Mouse (Mus musculus) MEL (cell line): ENCODE data around the gene Gm10840. TPM values are rescaled to one million over a fixed set of nuclear protein-coding genes. Genes with fewer than 3 reads are reported as not detected.
A peak's percentile ranks its signal among the peaks of the same experiment; 100 is the strongest.

ENCODE experiments used
- DNase-seq: peaks from one replicate; pipeline ENCODE4 v3.0.0; 2011; ENCODE audit warnings: low read depth, low spot score
- H3K27ac ChIP-seq: 2 replicates; pipeline ENCODE4 v1.5.1; 2012; ENCODE audit warnings: low read depth, mild to moderate bottlenecking, control low read depth, low read length, moderate library complexity; ENCODE audit not compliant: control insufficient read depth
- H3K27me3 ChIP-seq, 2 experiments: fragments of 150-350 bp in 1 of 2; sonication (generic) in 1 of 2; 2 replicates each; pipeline ENCODE4 v1.6.1; 2012; ENCODE audit warnings: low read length in 2 of 2, mild to moderate bottlenecking in 2 of 2, improper control_type of control experiment in 1 of 2, moderate library complexity in 1 of 2; ENCODE audit not compliant: insufficient read depth in 2 of 2, control insufficient read depth in 1 of 2
- H3K36me3 ChIP-seq, 2 experiments: 2 replicates each; pipeline ENCODE4 v1.6.1; 2012 to 2014; ENCODE audit warnings: low read length in 2 of 2, improper control_type of control experiment in 1 of 2, inconsistent platforms in 1 of 2, mild to moderate bottlenecking in 1 of 2; ENCODE audit not compliant: insufficient read depth in 2 of 2, control insufficient read depth in 1 of 2
- H3K4me1 ChIP-seq, 2 experiments: fragments of 150-350 bp in 1 of 2; sonication (generic) in 1 of 2; 2 replicates each; pipeline ENCODE4 v1.6.1; 2012; ENCODE audit warnings: low read length in 2 of 2, improper control_type of control experiment in 1 of 2, mild to moderate bottlenecking in 1 of 2; ENCODE audit not compliant: insufficient read depth in 2 of 2, control insufficient read depth in 1 of 2
- H3K4me3 ChIP-seq, 2 experiments: fragments of 150-350 bp in 1 of 2; sonication (generic) in 1 of 2; 2 replicates each; pipeline ENCODE4 v1.5.1; 2012; ENCODE audit warnings: low read depth in 2 of 2, low read length in 2 of 2, mild to moderate bottlenecking in 2 of 2, moderate library complexity in 2 of 2, control low read depth in 1 of 2, improper control_type of control experiment in 1 of 2; ENCODE audit not compliant: control insufficient read depth in 1 of 2, insufficient read depth in 1 of 2
- H3K79me2 ChIP-seq: 2 replicates; pipeline ENCODE4 v1.6.1; 2012; ENCODE audit warnings: mild to moderate bottlenecking, low read length, moderate library complexity; ENCODE audit not compliant: control insufficient read depth, poor library complexity, insufficient read depth
- H3K9ac ChIP-seq: 2 replicates; pipeline ENCODE4 v1.6.1; 2012; ENCODE audit warnings: low read depth, mild to moderate bottlenecking, control low read depth, low read length, moderate library complexity; ENCODE audit not compliant: control insufficient read depth, poor library complexity, severe bottlenecking
- H3K9me3 ChIP-seq: fragments of 150-350 bp; sonication (generic); replicated peaks from 2 replicates; pipeline ENCODE4 v1.6.1; 2012; ENCODE audit warnings: mild to moderate bottlenecking, low read length, improper control_type of control experiment, moderate library complexity; ENCODE audit not compliant: insufficient read depth
- BHLHE40 ChIP-seq: IDR thresholded peaks from 2 replicates; pipeline ENCODE4 v1.6.1; 2012; ENCODE audit warnings: low read depth, mild to moderate bottlenecking, inconsistent platforms, low read length, improper control_type of control experiment, borderline replicate concordance
- CTCF ChIP-seq, 3 experiments: IDR thresholded peaks in 2 of 3; conservative IDR thresholded peaks in 1 of 3; 2 replicates each; pipeline ENCODE4 v1.5.1; 2011 to 2012; ENCODE audit warnings: low read length in 3 of 3, low read depth in 2 of 3, mild to moderate bottlenecking in 2 of 3, improper control_type of control experiment in 1 of 3, inconsistent platforms in 1 of 3, mixed read lengths in 1 of 3, moderate library complexity in 1 of 3; ENCODE audit not compliant: control insufficient read depth in 1 of 3, insufficient read depth in 1 of 3, poor library complexity in 1 of 3, severe bottlenecking in 1 of 3
- ELF1 ChIP-seq: IDR thresholded peaks from 2 replicates; pipeline ENCODE4 v1.6.1; 2014; ENCODE audit warnings: low read depth, mild to moderate bottlenecking, inconsistent platforms, low read length, improper control_type of control experiment, moderate library complexity
- EP300 ChIP-seq, 2 experiments: IDR thresholded peaks; 2 replicates each; pipeline ENCODE4 v1.6.1; 2011; ENCODE audit warnings: improper control_type of control experiment in 2 of 2, low read length in 2 of 2, low read depth in 1 of 2, mild to moderate bottlenecking in 1 of 2
- ETS1 ChIP-seq: IDR thresholded peaks from 2 replicates; pipeline ENCODE4 v1.6.1; 2012; ENCODE audit warnings: low read depth, mild to moderate bottlenecking, inconsistent platforms, low read length, improper control_type of control experiment, moderate library complexity
- HCFC1 ChIP-seq: IDR thresholded peaks from 2 replicates; pipeline ENCODE4 v1.6.1; 2012; ENCODE audit warnings: low read depth, mild to moderate bottlenecking, inconsistent platforms, low read length, improper control_type of control experiment, moderate library complexity
- KAT2A ChIP-seq: conservative IDR thresholded peaks from 2 replicates; pipeline ENCODE4 v1.6.1; 2012; ENCODE audit warnings: low read depth, low read length, improper control_type of control experiment, inconsistent platforms
- MAFK ChIP-seq: IDR thresholded peaks from 2 replicates; pipeline ENCODE4 v1.6.1; 2011; ENCODE audit warnings: low read depth, mild to moderate bottlenecking, low read length, improper control_type of control experiment, borderline replicate concordance
- MAX ChIP-seq: IDR thresholded peaks from 2 replicates; pipeline ENCODE4 v1.6.1; 2011; ENCODE audit warnings: low read length, improper control_type of control experiment
- MEF2A ChIP-seq: IDR thresholded peaks from 2 replicates; pipeline ENCODE4 v1.6.1; 2014; ENCODE audit warnings: low read depth, mild to moderate bottlenecking, inconsistent platforms, low read length, improper control_type of control experiment; ENCODE audit not compliant: poor library complexity, insufficient replicate concordance, severe bottlenecking; ENCODE audit errors: extremely low read depth
- MXI1 ChIP-seq: IDR thresholded peaks from 2 replicates; pipeline ENCODE4 v1.6.1; 2011; ENCODE audit warnings: mild to moderate bottlenecking, low read depth, low read length, improper control_type of control experiment
- MYB ChIP-seq: IDR thresholded peaks from 2 replicates; pipeline ENCODE4 v1.6.1; 2011; ENCODE audit warnings: mild to moderate bottlenecking, low read depth, low read length, improper control_type of control experiment
- NELFE ChIP-seq: IDR thresholded peaks from 2 replicates; pipeline ENCODE4 v1.6.1; 2011; ENCODE audit warnings: low read depth, low read length, improper control_type of control experiment
- POLR2A ChIP-seq, 2 experiments: IDR thresholded peaks; 2 replicates each; pipeline ENCODE4 v1.6.1; 2011 to 2012; ENCODE audit warnings: low read length in 2 of 2, mild to moderate bottlenecking in 2 of 2, control low read depth in 1 of 2, improper control_type of control experiment in 1 of 2, low read depth in 1 of 2, moderate library complexity in 1 of 2; ENCODE audit not compliant: control insufficient read depth in 1 of 2, insufficient read depth in 1 of 2, poor library complexity in 1 of 2
- POLR2AphosphoS2 ChIP-seq: IDR thresholded peaks from 2 replicates; pipeline ENCODE4 v1.6.1; 2011; ENCODE audit warnings: low read length, improper control_type of control experiment
- RCOR1 ChIP-seq: IDR thresholded peaks from 2 replicates; pipeline ENCODE4 v1.6.1; 2012; ENCODE audit warnings: low read depth, mild to moderate bottlenecking, inconsistent platforms, low read length, improper control_type of control experiment
- SMC3 ChIP-seq: IDR thresholded peaks from 2 replicates; pipeline ENCODE4 v1.6.1; 2011; ENCODE audit warnings: low read depth, low read length, improper control_type of control experiment
- TAL1 ChIP-seq: IDR thresholded peaks from 2 replicates; pipeline ENCODE4 v1.6.1; 2012; ENCODE audit warnings: mild to moderate bottlenecking, inconsistent platforms, low read length, moderate library complexity, mixed read lengths
- TCF12 ChIP-seq: IDR thresholded peaks from 2 replicates; pipeline ENCODE4 v1.6.1; 2014; ENCODE audit warnings: low read depth, mild to moderate bottlenecking, inconsistent platforms, low read length, improper control_type of control experiment, moderate library complexity
- USF2 ChIP-seq, 2 experiments: IDR thresholded peaks; 2 replicates each; pipeline ENCODE4 v1.6.1; 2011 to 2012; ENCODE audit warnings: improper control_type of control experiment in 2 of 2, low read length in 2 of 2, borderline replicate concordance in 1 of 2, inconsistent platforms in 1 of 2, low read depth in 1 of 2, mild to moderate bottlenecking in 1 of 2; ENCODE audit not compliant: insufficient read depth in 1 of 2
- ZKSCAN1 ChIP-seq: IDR thresholded peaks from 2 replicates; pipeline ENCODE4 v1.6.1; 2012; ENCODE audit warnings: low read depth, mild to moderate bottlenecking, inconsistent platforms, low read length, improper control_type of control experiment, moderate library complexity
- ZMIZ1 ChIP-seq: IDR thresholded peaks from 2 replicates; pipeline ENCODE4 v1.6.1; 2012; ENCODE audit warnings: low read depth, mild to moderate bottlenecking, inconsistent platforms, low read length, improper control_type of control experiment, moderate library complexity
- polyA plus RNA-seq, 2 experiments: library from polyadenylated mRNA; stranded (reverse) in 1 of 2; unstranded in 1 of 2; fragments of >175 nt in 1 of 2; fragments of >200 nt in 1 of 2; gene quantifications; 2 replicates each; pipeline versions ENCODE4 v1.2.1 to v1.2.4; 2012; ENCODE audit warnings: low replicate concordance in 2 of 2, low read depth in 1 of 2; ENCODE audit not compliant: insufficient read length in 2 of 2, insufficient read depth in 1 of 2, missing spikeins in 1 of 2
- total RNA-seq: library from RNA; depleted of rRNA; stranded (reverse); fragments of 300-350 nt; gene quantifications from 2 replicates; pipeline ENCODE4 v1.2.3, GENCODE M21; 2012; rRNA removed

The Gm10840 gene
- total and polyA plus RNA-seq, 3 experiments = not detected

DNA sequence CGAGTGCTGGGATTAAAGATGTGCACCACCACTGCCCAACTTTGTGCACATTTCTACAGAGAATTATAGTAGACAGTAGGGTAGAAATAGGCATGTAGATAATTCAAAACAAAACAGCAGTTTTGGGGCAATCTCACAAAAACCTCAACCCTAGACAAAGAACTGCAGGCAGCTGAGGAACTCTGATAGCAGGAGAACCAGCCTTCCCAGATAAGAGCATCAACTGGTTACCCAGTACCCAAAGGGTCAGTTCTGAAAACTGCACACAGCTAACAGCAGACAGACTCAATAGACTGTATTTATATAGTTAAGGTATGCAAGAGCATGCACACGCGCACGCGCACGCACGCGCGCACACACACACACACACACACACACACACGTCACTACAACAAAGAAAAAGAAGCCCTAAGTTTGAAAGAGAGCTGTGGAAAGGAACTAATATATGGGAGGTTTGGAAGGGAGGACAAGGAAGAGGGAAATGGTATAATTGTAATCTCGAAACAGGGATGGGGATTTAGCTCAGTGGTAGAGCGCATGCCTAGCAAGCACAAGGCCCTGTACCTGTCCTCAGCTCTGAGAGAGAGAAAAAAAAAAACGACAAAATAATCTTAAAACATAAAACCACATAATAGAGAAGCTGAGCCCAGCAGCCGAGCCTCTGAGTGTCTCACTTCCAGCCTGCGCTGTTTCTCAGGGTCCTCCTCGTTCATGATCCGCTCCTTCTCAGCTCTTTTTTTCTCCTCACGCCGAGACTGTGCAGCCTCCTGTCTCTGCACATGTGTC, 40.9 kb downstream of the Gm10840 start (continued):
- TF ChIP-seq BHLHE40 (peak; percentile 84), MXI1 (peak; percentile 83), TAL1 (peak; percentile 91), TCF12 (peak; percentile 96), EP300 (IDR thresholded peaks at IDR 0.05; ENCODE audit: low read depth in 1 of 2, low read length in 2 of 2) (peak; percentile 96 to 97)
- TF ChIP-seq, all 39 proteins: peak for 23

DNA sequence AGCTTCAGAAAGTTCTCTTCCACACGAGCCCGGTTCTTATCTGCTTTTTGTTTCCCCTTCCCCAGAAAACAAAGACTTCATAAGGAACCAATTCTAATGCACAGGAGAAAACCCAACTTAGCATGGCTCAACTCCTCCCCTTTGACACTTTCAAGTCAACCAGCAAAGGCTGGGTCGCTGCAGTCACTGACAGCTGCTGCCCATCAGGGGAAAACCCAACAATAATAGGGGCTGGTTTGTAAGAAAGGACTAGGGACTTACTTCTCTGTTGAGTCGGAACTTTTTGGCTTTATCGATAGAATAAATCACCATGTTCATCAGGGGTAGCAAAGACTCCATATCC, 41.4 kb downstream of the Gm10840 start, which contains the start of gene Strada:
Strada (minus strand) TSS at position 46 of the 343 bp plus-strand sequence.
- Histone ChIP-seq H3K27me3 (no peaks in the 10 kb centered on the region), H3K27ac (peak within 1 kb of the TSS; percentile 63), H3K4me1 (peaks cover 32 to 35% of the 10 kb centered on the region in 2 experiments), H3K79me2 (no peaks in the 10 kb centered on the region), H3K9ac (peak within 1 kb of the TSS; percentile 11; the same call in 1 of the 2 replicates), H3K36me3 (peaks cover 33 to 47% of the 10 kb centered on the region in 2 experiments), H3K9me3 (no peaks in the 10 kb centered on the region), H3K4me3 (no peak within 1 kb of the TSS)
- no peak for TF ChIP-seq SMC3
- TF ChIP-seq ETS1 = no peak
- no peak for TF ChIP-seq NELFE
- TF ChIP-seq ZKSCAN1 = no peak
- TF ChIP-seq MAFK = no peak
- TF ChIP-seq KAT2A = no peak
- no peak for TF ChIP-seq ELF1
- no peak for TF ChIP-seq ZMIZ1
- TF ChIP-seq MAX = no peak
- TF ChIP-seq POLR2AphosphoS2 = no peak
- TF ChIP-seq MYB = no peak
- TF ChIP-seq CTCF (IDR thresholded peaks at IDR 0.05 in 2 of 3, conservative IDR thresholded peaks at IDR 0.05 in 1 of 3; ENCODE audit: control insufficient read depth in 1 of 3, insufficient read depth in 1 of 3, low read depth in 2 of 3, low read length in 3 of 3, poor library complexity in 1 of 3, severe bottlenecking in 1 of 3) = no peak
- no peak for TF ChIP-seq RCOR1
- no peak for TF ChIP-seq TCF12
- TF ChIP-seq MXI1 = no peak
- no peak for TF ChIP-seq HCFC1
- TF ChIP-seq POLR2A (IDR thresholded peaks at IDR 0.05; ENCODE audit: control insufficient read depth in 1 of 2, insufficient read depth in 1 of 2, low read depth in 1 of 2, low read length in 2 of 2, poor library complexity in 1 of 2) = no peak
- TF ChIP-seq MEF2A = no peak
- TF ChIP-seq EP300 (IDR thresholded peaks at IDR 0.05; ENCODE audit: low read depth in 1 of 2, low read length in 2 of 2) = no peak
- no peak for TF ChIP-seq USF2 (IDR thresholded peaks at IDR 0.05; ENCODE audit: borderline replicate concordance in 1 of 2, insufficient read depth in 1 of 2, low read depth in 1 of 2, low read length in 2 of 2)
- DNase-seq = no peak

Other genes starting within 250 kb of the Gm10840 start
- gene Cyb561, start 207.5 kb upstream of the Gm10840 start, total RNA-seq = 24.8 and 32.8 TPM in 2 replicates
- gene Cyb561, start 207.5 kb upstream of the Gm10840 start, polyA plus RNA-seq = 10 to 100 TPM in 1 of 2 experiments, not detected in 1; 43.9 TPM
- not detected in 2 replicates for gene Ace, start 192.9 kb upstream of the Gm10840 start, total RNA-seq
- gene Ace, start 192.9 kb upstream of the Gm10840 start, polyA plus RNA-seq = not detected
- not detected in 2 replicates for gene Ace3, start 166.2 kb upstream of the Gm10840 start, total RNA-seq
- not detected for gene Ace3, start 166.2 kb upstream of the Gm10840 start, polyA plus RNA-seq
- gene Kcnh6, start 152.7 kb upstream of the Gm10840 start, total RNA-seq = 0.04 TPM in 1 of 2 replicates, not detected in the other
- gene Kcnh6, start 152.7 kb upstream of the Gm10840 start, polyA plus RNA-seq = under 1 TPM in 1 of 2 experiments, not detected in 1; 0.07 TPM
- gene Dcaf7, start 124.0 kb upstream of the Gm10840 start, total RNA-seq = 77.4 and 86.9 TPM in 2 replicates
- 10 to 100 TPM; 65.5 to 88.2 TPM for gene Dcaf7, start 124.0 kb upstream of the Gm10840 start, polyA plus RNA-seq
- gene Taco1, start 94.8 kb upstream of the Gm10840 start, total RNA-seq = 33.3 and 35.0 TPM in 2 replicates
- 10 to 100 TPM in 1 of 2 experiments, not detected in 1; 33.1 TPM for gene Taco1, start 94.8 kb upstream of the Gm10840 start, polyA plus RNA-seq
- 10.5 and 14.6 TPM in 2 replicates for gene Map3k3, start 76.2 kb upstream of the Gm10840 start, total RNA-seq
- gene Map3k3, start 76.2 kb upstream of the Gm10840 start, polyA plus RNA-seq = 10 to 100 TPM in 1 of 2 experiments, not detected in 1; 14.3 TPM
- 58.6 and 103 TPM in 2 replicates for gene Limd2, start within 50 bp of the Gm10840 start, total RNA-seq
- gene Limd2, start within 50 bp of the Gm10840 start, polyA plus RNA-seq = 100 to 1,000 TPM in 1 of 2 experiments, not detected in 1; 201 TPM
- gene Strada, start 41.3 kb downstream of the Gm10840 start, total RNA-seq = 25.5 and 27.4 TPM in 2 replicates
- 10 to 100 TPM in 1 of 2 experiments, not detected in 1; 39.8 TPM for gene Strada, start 41.3 kb downstream of the Gm10840 start, polyA plus RNA-seq
- 51.6 and 51.8 TPM in 2 replicates for gene Ccdc47, start 55.5 kb downstream of the Gm10840 start, total RNA-seq
- 100 to 1,000 TPM in 1 of 2 experiments, 10 to 100 TPM in 1; 47.6 to 145 TPM for gene Ccdc47, start 55.5 kb downstream of the Gm10840 start, polyA plus RNA-seq
- 56.1 and 62.6 TPM in 2 replicates for gene Ddx42, start 56.1 kb downstream of the Gm10840 start, total RNA-seq
- gene Ddx42, start 56.1 kb downstream of the Gm10840 start, polyA plus RNA-seq = 10 to 100 TPM in 1 of 2 experiments, not detected in 1; 57.7 TPM
- 268 and 308 TPM in 2 replicates for gene Ftsj3, start 95.2 kb downstream of the Gm10840 start, total RNA-seq
- 100 to 1,000 TPM in 1 of 2 experiments, not detected in 1; 205 TPM for gene Ftsj3, start 95.2 kb downstream of the Gm10840 start, polyA plus RNA-seq
- 426 and 451 TPM in 2 replicates for gene Psmc5, start 95.3 kb downstream of the Gm10840 start, total RNA-seq
- gene Psmc5, start 95.3 kb downstream of the Gm10840 start, polyA plus RNA-seq = 100 to 1,000 TPM; 112 to 290 TPM
- gene Smarcd2, start 112.1 kb downstream of the Gm10840 start, total RNA-seq = 116 and 131 TPM in 2 replicates
- gene Smarcd2, start 112.1 kb downstream of the Gm10840 start, polyA plus RNA-seq = 100 to 1,000 TPM in 1 of 2 experiments, not detected in 1; 123 TPM
- gene Tcam1, start 115.8 kb downstream of the Gm10840 start, total RNA-seq = 4.3 and 4.6 TPM in 2 replicates
- 1 to 10 TPM in 1 of 2 experiments, not detected in 1; 8.9 TPM for gene Tcam1, start 115.8 kb downstream of the Gm10840 start, polyA plus RNA-seq
- gene Gh, start 141.0 kb downstream of the Gm10840 start, total RNA-seq = not detected in 2 replicates
- under 1 TPM in 1 of 2 experiments, not detected in 1; 0.08 TPM for gene Gh, start 141.0 kb downstream of the Gm10840 start, polyA plus RNA-seq
- gene Cd79b, start 153.9 kb downstream of the Gm10840 start, total RNA-seq = 0.36 and 0.54 TPM in 2 replicates
- gene Cd79b, start 153.9 kb downstream of the Gm10840 start, polyA plus RNA-seq = 1 to 10 TPM in 1 of 2 experiments, not detected in 1; 2.4 TPM
- gene Scn4a, start 192.4 kb downstream of the Gm10840 start, total RNA-seq = 0.15 and 0.16 TPM in 2 replicates
- under 1 TPM in 1 of 2 experiments, not detected in 1; 0.04 TPM for gene Scn4a, start 192.4 kb downstream of the Gm10840 start, polyA plus RNA-seq
- gene Prr29, start 204.6 kb downstream of the Gm10840 start, total RNA-seq = not detected in 2 replicates
- gene Prr29, start 204.6 kb downstream of the Gm10840 start, polyA plus RNA-seq = under 1 TPM in 1 of 2 experiments, not detected in 1; 0.61 TPM
- 58.1 and 82.7 TPM in 2 replicates for gene Icam2, start 227.2 kb downstream of the Gm10840 start, total RNA-seq
- 10 to 100 TPM in 1 of 2 experiments, not detected in 1; 49.6 TPM for gene Icam2, start 227.2 kb downstream of the Gm10840 start, polyA plus RNA-seq